Mouse (Mus musculus) heart, postnatal 10 days (tissue): ENCODE data around the gene Coro1b. TPM values are rescaled to one million over a fixed set of nuclear protein-coding genes. Genes with fewer than 3 reads are reported as not detected.

Experiments used
- DNase-seq, 2 experiments: peaks; one replicate each; pipeline ENCODE4 v3.0.0; 2021
- intact Hi-C: fragments of 180-260 bp; cut with DNase I; formaldehyde crosslinking; loops from one replicate; pipeline ENCODE4 v1.15.1; 2025
- total RNA-seq, 2 experiments: library from RNA; stranded (reverse); gene quantifications; 2 replicates each; pipeline ENCODE4 v1.2.3; 2021

The Coro1b gene
- total RNA-seq, 2 experiments from 2014 or later, result 87.2 to 90.7 TPM

GRCm38 (mm10) chr19:4154437-4155222 is 6.2 kb downstream of the Coro1b start:
- intact Hi-C loops, result no loop called here
- peak in 1 of 2 experiments; percentile 36 for DNase-seq

- intact Hi-C loops, result no loop called here
- DNase-seq, result no peak
Observed at GRCm38 (mm10) chr19:4155223-4156072, 7.0 kb downstream of the Coro1b start.

DNA sequence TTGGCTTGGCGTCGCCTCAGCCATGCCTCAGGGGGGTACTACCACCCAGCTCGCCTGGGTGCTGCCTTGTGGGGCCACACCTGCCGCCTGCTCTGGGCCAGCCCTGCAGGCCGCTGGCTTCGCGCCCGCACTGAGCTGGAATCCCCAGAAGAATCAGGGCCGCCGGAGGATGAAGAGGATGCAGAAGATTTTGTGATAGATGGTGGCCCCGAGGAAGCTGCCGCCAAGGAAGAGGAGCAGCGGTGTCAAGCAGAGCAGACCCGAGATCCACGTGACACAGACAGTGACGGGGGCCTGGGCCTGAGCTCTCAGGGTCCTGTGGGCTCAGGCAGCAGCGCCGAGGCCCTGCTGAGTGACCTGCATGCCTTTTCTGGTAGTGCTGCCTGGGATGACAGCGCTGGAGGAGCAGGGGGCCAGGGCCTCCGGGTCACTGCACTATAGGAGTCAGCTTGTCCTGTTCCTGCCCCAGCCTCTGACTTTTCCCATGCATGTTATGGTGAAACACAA is 7.7 kb downstream of the Coro1b start:
- intact Hi-C loops, result no loop called here
- no peak for DNase-seq

- DNase-seq, result no peak
- intact Hi-C loops, result no loop called here
Observed at GRCm38 (mm10) chr19:4156771-4157170, 8.4 kb downstream of the Coro1b start.

DNA sequence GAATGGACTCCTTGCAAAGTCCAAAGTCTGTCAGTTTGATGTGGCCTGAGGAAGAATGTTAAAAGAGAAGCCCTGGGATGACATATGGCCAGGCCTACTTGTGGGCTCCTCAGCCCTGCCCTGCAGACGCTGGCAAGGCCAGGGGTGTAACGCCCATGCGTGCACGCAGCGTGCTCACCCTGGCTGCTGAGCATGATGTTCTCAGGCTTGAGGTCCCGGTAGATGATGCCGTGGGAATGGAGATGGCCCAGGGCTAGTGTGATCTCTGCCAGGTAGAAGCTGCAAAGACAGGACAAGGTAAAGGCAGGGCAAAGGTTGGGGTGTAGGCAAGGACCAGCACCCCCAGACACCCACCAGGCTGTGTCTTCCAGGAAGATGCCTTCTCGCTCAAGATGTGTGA is 10.6 kb downstream of the Coro1b start:
- no peak for DNase-seq
- intact Hi-C loops, result no loop called here

DNA sequence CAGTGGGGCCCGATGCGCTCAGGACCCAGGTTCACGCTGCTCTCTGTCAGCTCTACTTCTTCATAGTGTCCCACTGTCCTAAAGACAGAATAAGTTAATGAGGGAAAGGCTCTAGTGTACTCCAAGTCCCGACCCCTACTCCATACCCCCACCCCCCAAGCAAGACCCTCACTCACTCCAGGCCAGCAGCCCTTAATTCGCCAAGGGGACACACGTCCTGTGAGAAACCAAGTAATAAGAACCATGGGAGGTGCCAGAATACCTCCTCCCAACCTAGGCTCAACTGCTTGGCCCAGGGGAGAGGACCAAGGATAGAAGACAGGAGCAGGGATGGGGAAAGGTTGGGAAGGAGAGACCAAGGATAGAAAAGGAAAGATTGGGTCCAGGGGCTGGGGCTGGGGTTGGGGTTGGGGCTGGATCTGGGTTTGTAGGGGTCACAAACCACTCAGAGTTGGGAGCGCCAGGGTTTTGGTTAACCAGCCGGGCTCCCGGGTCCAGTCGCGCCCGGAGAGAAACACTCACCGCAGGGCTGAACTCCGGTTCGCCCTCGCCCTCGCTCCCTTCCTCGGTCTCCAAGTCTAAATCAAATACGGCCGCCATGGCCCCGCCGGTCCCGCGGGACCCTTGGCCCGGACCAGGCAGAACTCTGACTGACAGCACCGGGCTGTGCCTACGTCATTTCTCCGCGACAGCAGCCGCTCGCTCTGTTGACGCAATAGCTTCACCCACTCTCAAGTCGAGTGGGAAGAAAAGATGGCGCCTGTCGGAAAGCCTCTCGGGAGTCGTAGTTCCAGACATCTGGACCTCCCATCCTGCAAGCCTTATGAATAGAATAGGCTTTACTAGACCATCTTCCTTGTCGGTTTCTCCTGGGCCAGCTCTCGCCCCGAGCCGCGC is 14.5 kb downstream of the Coro1b start, which contains the start of gene Rps6kb2:
Rps6kb2 (minus strand) TSS at position 709 of the 897 bp plus-strand sequence.
- intact Hi-C loops, result loop anchor here (2.0 kb wide), 1 partner anchor 36 kb away; no protein-coding TSS in a partner anchor
- peak; percentile 98 for DNase-seq

DNA sequence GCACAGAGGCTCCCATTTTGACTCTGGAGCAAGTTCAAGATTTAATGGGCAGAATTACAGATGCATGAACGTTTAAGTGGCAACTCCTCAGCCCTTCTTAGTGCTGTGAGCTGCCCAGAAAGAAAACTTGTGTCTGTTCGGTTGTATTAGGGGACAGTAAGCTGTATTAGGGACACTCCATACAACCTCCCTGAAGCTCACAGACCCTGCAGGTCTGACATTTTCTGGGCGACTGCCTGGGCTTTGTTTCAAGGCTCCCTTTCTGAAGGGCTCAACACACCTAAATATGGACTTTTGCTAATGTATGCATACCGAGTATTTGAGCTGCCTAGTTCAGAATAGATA is 15.1 kb downstream of the Coro1b start:
- intact Hi-C loops, result loop anchor here (2.0 kb wide), 1 partner anchor 37 kb away; no protein-coding TSS in a partner anchor
- DNase-seq, result no peak

DNA sequence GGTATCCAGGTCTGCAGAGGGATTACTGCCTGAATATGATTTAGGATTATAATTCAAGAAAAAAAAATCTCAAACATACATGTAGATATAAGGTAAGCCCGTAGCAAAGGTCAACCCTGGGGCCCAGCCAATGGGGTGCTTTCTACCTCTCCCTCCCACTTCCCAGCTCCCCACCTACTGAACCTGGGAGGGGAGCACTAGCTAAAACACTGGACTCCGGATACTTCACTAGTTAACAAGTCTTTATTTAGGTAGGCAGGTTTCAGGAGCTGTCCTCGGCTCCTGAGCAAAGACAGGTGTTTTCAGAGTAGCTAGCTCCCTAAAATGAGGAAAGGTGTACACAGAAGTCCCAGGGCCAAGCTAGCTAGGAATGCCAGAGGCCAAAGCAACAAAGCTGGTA is 15.7 kb downstream of the Coro1b start:
- intact Hi-C loops, result no loop called here
- no peak for DNase-seq

DNA sequence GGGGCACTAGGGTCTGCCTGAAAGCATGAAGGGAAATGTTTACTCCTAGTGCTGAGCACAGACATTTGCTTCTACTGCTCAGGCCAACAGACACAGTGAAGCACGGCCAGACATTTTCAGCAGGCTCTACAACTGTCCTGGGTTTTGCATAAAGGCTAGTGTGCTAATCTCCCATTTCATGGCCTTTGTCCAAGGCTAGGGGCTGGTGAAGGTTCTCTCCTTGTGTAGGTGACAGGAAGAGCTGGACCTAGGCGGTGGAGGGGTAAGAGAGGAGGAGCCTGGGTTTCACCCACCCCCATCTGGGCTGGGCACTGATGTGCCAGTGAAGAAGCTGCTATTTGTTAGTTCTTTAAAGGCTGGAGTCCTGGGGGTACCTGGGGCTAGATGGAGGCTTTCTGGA is 16.3 kb downstream of the Coro1b start:
- intact Hi-C loops, result no loop called here

DNA sequence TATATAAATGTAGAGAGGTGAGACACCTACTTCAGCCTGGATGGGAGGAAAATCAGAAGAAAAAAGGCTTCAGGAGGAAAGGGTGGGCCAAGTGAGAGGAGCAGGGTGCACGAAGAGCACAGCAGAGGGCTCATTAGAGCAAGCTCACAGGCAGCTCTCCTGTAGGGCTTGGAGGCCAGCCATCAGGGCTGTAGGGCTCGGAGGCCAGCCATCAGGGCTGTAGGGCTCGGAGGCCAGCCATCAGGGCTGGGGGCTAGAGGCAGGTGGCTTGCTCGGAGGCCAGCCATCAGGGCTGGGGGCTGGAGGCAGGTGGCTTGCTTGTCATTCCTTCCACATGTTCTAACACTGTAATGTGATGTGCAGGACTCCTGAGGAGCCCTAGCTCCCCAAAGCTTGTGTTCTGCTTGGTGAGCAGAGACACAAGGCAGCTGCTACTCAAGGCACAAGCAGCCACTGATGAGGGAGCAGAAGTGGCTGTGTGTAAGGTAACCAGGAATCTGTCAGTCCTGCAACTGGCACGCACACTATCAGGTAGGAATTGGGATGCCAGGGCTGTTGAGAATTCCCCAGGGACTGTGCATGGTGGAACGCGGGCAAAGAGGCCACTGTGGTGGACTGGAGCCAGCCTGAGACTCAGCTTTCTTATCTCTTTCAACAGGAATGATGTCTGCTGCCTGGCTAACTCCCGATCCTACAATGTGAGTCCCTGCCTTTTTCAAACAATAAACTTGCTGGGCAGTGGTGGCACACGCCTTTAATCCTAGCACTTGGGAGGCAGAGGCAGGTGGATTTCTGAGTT is 18.5 kb downstream of the Coro1b start:
- intact Hi-C loops, result no loop called here
- peak; percentile 69 to 72 for DNase-seq

More for the DNA sequence above, 16.3 kb downstream of the Coro1b start:
- no peak for DNase-seq

DNA sequence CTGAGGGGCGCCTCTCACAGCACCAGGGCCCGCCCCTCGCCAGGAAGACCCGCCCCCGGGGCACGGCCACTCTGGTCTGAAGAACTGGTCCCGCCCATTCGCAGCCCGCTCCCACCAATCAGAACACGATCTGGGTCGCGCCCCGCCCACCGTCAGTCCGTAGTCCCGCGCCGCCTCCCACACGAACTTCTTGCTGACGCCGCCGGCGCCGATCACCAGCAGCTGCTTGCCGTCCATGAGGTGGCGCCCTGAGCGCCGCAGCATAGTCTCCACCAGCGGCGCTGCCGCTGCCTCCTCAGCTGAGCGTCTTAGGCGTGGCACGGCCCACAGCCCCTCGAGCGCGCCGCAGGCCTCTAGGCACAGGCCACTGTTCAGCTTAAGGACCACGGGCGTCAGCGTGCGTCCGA is 21.0 kb downstream of the Coro1b start:
- intact Hi-C loops, result no loop called here

GRCm38 (mm10) chr19:4169810-4170209 is 21.4 kb downstream of the Coro1b start:
- intact Hi-C loops, result loop anchor here (1.0 kb wide), 1 partner anchor 22 kb away; the partner anchor contains the start of gene Ppp1ca

More for the DNA sequence above, 21.0 kb downstream of the Coro1b start:
- peak; percentile 100 for DNase-seq

GRCm38 (mm10) chr19:4170723-4171392 is 22.4 kb downstream of the Coro1b start:
- intact Hi-C loops, result loop anchor here (1.0 kb wide), 1 partner anchor 21 kb away; the partner anchor contains the start of gene Ppp1ca
- no peak for DNase-seq

More at GRCm38 (mm10) chr19:4169810-4170209, 21.4 kb downstream of the Coro1b start:
- DNase-seq, result no peak

GRCm38 (mm10) chr19:4171393-4172290 is 23.2 kb downstream of the Coro1b start:
- intact Hi-C loops, result no loop called here
- peak; percentile 78 to 82 for DNase-seq

- DNase-seq, result peak in 1 of 2 experiments; percentile 45
- intact Hi-C loops, result no loop called here
Observed at GRCm38 (mm10) chr19:4172925-4173324, 24.5 kb downstream of the Coro1b start.

DNA sequence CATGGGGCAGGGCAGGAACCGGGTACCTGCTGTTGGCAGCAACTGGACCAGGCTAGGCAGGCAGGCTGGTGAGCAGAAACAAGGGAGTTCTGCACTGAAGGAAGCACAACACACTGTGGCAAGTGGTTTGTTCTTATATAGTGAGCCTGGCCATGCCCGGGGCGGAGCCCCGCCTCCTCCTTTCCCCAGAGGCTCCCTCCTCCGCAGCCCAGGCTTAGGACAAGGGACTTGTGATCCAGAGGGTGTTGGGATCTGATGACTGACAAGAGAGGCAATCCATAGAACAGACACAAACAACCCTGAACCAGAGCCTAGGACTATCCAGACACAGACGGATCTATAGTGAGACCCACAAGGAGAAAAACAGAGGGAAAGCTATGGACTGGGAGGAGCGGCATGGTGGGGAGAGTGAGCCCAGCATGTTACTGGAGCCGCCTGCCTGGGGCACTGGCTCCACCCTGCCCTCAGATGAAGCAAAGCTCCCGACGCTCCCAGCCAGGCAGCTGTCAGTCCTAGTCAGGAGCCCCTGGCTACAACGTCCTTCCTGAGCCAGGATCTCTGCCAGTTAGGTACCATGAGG is 27.0 kb downstream of the Coro1b start, which contains the start of gene Carns1:
Carns1 (minus strand) TSS at position 112 of the 580 bp plus-strand sequence.
- peak; percentile 77 to 80 for DNase-seq
- intact Hi-C loops, result no loop called here

DNA sequence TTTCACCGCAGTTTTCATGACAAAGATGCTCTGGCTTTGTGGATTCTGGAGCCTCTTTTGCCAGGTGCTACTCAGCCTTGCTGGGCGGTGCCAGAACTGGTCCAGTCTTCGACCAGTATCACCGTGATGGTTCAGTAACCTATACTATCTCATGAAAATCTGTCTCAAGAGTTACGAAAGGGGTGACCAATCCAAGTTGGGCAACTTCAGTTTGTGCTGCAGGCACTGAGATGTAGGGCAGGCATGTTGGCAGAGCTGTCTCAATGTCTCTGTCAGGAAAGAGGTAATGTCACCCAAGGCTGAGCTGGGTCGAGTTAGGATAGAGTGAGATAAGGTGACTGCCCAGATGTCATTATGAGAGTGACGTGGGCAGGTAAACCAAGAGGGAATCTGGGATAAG is 32.0 kb downstream of the Coro1b start:
- DNase-seq, result no peak
- intact Hi-C loops, result no loop called here
